Mouse (Mus musculus) stomach, postnatal 0 days (tissue): ENCODE measurements around the gene Hist1h1d.

ENCODE experiments used
- CTCF ChIP-seq: IDR thresholded peaks from 2 replicates; pipeline ENCODE4 v1.5.1; 2016; ENCODE audit warnings: antibody characterized with exemption, low read depth, mild to moderate bottlenecking, moderate library complexity
- EP300 ChIP-seq: optimal IDR thresholded peaks from 2 replicates; pipeline ENCODE3; 2016; ENCODE audit warnings: antibody characterized with exemption

- TF ChIP-seq CTCF: no peak
- TF ChIP-seq EP300: no peak
Observed at GRCm38 (mm10) chr13:23604452-23604851, 51.4 kb downstream of the Hist1h1d start.
